Mouse (Mus musculus) megakaryocyte, embryonic 14.5 days (primary cell): ENCODE measurements at regions not wholly inside any gene's neighbourhood (a gene's known extent, or its start where the extent isn't known, plus 50 kb on each side); places are given as distances from the start of the nearest gene placed in this dataset.

Source experiments
- H3K27me3 ChIP-seq: replicated peaks from 2 replicates; pipeline ENCODE3; 2012; ENCODE audit warnings: inconsistent platforms
- H3K36me3 ChIP-seq: replicated peaks from 2 replicates; pipeline ENCODE3; 2012; ENCODE audit warnings: low read length, inconsistent platforms, mixed read lengths
- H3K4me1 ChIP-seq: 2 replicates; pipeline ENCODE4 v1.6.1; 2012; ENCODE audit warnings: inconsistent platforms
- H3K4me3 ChIP-seq: replicated peaks from 2 replicates; pipeline ENCODE3; 2012; ENCODE audit warnings: moderate library complexity, mild to moderate bottlenecking, inconsistent platforms
- H3K9me3 ChIP-seq: 2 replicates; pipeline ENCODE4 v1.6.1; 2012; ENCODE audit warnings: inconsistent platforms
- FLI1 ChIP-seq: IDR thresholded peaks from 2 replicates; pipeline ENCODE4 v1.6.1; 2012; ENCODE audit warnings: low read length, inconsistent platforms, mixed read lengths
- GATA1 ChIP-seq: IDR thresholded peaks from 3 replicates; pipeline ENCODE4 v1.6.1; 2012; ENCODE audit warnings: mixed read lengths, low read length, inconsistent platforms, borderline replicate concordance

- Histone ChIP-seq H3K27me3 (no peaks in the 10 kb centered on the region), H3K4me3 (no peak overlapping the region), H3K36me3 (no peaks in the 10 kb centered on the region), H3K9me3 (no peaks in the 10 kb centered on the region), H3K4me1 (no peaks in the 10 kb centered on the region)
- no peak for TF ChIP-seq GATA1
- no peak for TF ChIP-seq FLI1
These were observed 120.7 kb upstream of the Gm15217 start for GRCm38 (mm10) chr14:46258551-46258950.

GRCm38 (mm10) chr14:46260291-46260980, 118.8 kb upstream of the Gm15217 start:
- Histone ChIP-seq H3K27me3 (no peaks in the 10 kb centered on the region), H3K9me3 (no peaks in the 10 kb centered on the region), H3K4me1 (no peaks in the 10 kb centered on the region), H3K4me3 (no peak overlapping the region), H3K36me3 (no peaks in the 10 kb centered on the region)
- TF ChIP-seq GATA1 (no peak), FLI1 (no peak)

- Histone ChIP-seq H3K4me3 (no peak overlapping the region), H3K9me3 (0 out of 2 replicates have a peak, but pooled peaks cover 5% of the 10 kb centered on the region), H3K4me1 (no peaks in the 10 kb centered on the region), H3K36me3 (no peaks in the 10 kb centered on the region), H3K27me3 (no peaks in the 10 kb centered on the region)
- no peak for TF ChIP-seq GATA1
- no peak for TF ChIP-seq FLI1
These were observed 103.8 kb upstream of the Gm15217 start for GRCm38 (mm10) chr14:46275455-46275854.

- Histone ChIP-seq H3K36me3 (no peaks in the 10 kb centered on the region), H3K9me3 (0 out of 2 replicates have a peak, but pooled peaks cover 5% of the 10 kb centered on the region), H3K27me3 (no peaks in the 10 kb centered on the region), H3K4me1 (no peaks in the 10 kb centered on the region), H3K4me3 (no peak overlapping the region)
- TF ChIP-seq GATA1 (no peak), FLI1 (no peak)
These were observed 102.0 kb upstream of the Gm15217 start for GRCm38 (mm10) chr14:46276926-46277831.

- no peaks in the 10 kb centered on the region for H3K4me1 ChIP-seq
- H3K27me3 ChIP-seq = no peaks in the 10 kb centered on the region
- TF ChIP-seq GATA1 = no peak
- no peak for TF ChIP-seq FLI1
- H3K9me3 ChIP-seq = 0 out of 2 replicates have a peak, but pooled peaks cover 5% of the 10 kb centered on the region
- H3K4me3 ChIP-seq = no peak overlapping the region
- no peaks in the 10 kb centered on the region for H3K36me3 ChIP-seq
These were observed 101.2 kb upstream of the Gm15217 start for GRCm38 (mm10) chr14:46277832-46278611.

GRCm38 (mm10) chr14:46292398-46292797, 86.8 kb upstream of the Gm15217 start:
- Histone ChIP-seq H3K4me3 (no peak overlapping the region), H3K27me3 (no peaks in the 10 kb centered on the region), H3K36me3 (no peaks in the 10 kb centered on the region), H3K9me3 (peaks cover 16% of the 10 kb centered on the region), H3K4me1 (no peaks in the 10 kb centered on the region)
- TF ChIP-seq GATA1 = no peak
- TF ChIP-seq FLI1 = no peak

GRCm38 (mm10) chr14:46296275-46296674, 82.9 kb upstream of the Gm15217 start:
- peaks cover 17% of the 10 kb centered on the region for H3K9me3 ChIP-seq

GRCm38 (mm10) chr14:46300546-46300945, 78.7 kb upstream of the Gm15217 start:
- Histone ChIP-seq H3K36me3 (no peaks in the 10 kb centered on the region), H3K4me1 (no peaks in the 10 kb centered on the region), H3K9me3 (peaks cover 10% of the 10 kb centered on the region; the same call in 1 of the 2 replicates), H3K27me3 (no peaks in the 10 kb centered on the region), H3K4me3 (no peak overlapping the region)
- TF ChIP-seq GATA1 (no peak), FLI1 (no peak)

More at GRCm38 (mm10) chr14:46296275-46296674, 82.9 kb upstream of the Gm15217 start:
- TF ChIP-seq FLI1 (no peak), GATA1 (no peak)
- Histone ChIP-seq H3K4me3 (no peak overlapping the region), H3K4me1 (no peaks in the 10 kb centered on the region), H3K36me3 (no peaks in the 10 kb centered on the region), H3K27me3 (no peaks in the 10 kb centered on the region)

- Histone ChIP-seq H3K9me3 (peaks cover 5% of the 10 kb centered on the region; the same call in 1 of the 2 replicates), H3K36me3 (no peaks in the 10 kb centered on the region), H3K4me1 (no peaks in the 10 kb centered on the region), H3K27me3 (no peaks in the 10 kb centered on the region), H3K4me3 (no peak overlapping the region)
- TF ChIP-seq FLI1 = no peak
These were observed 76.6 kb upstream of the Gm15217 start for GRCm38 (mm10) chr14:46302601-46303000.

GRCm38 (mm10) chr14:46305267-46305666, 73.9 kb upstream of the Gm15217 start:
- Histone ChIP-seq H3K9me3 (peaks cover 5% of the 10 kb centered on the region; the same call in 1 of the 2 replicates), H3K27me3 (no peaks in the 10 kb centered on the region), H3K4me3 (no peak overlapping the region), H3K36me3 (no peaks in the 10 kb centered on the region), H3K4me1 (no peaks in the 10 kb centered on the region)
- TF ChIP-seq GATA1 (no peak), FLI1 (no peak)
